Mouse (Mus musculus): ENCODE measurements at regions not wholly inside any gene's neighbourhood (a gene's known extent, or its start where the extent isn't known, plus 50 kb on each side); places are given as distances from the start of the nearest gene placed in this dataset.
A peak's percentile ranks its signal among the peaks of the same experiment; 100 is the strongest.

DNA sequence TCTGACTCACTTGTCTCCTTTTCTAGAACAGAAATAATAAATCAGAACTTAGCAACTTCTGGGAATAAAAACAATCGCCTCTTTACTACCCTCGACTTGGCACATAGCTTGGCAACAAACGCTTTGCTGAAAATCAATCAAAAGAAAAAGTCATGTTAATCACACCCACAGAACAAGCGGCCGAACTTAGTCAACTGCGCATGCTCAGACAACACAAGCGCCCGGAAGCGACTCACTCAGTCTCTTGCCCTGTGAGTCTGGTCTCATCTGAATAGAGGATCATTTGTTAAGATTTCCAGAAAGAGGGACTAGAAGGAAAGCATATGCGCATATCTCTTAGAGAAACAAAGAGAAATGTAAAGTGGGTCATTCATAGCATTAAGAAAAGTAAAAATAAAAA, 375.8 kb downstream of the Gpd2 start:
- no peak for DNase-seq (ENCODE audit: low spot score)

- no peak for DNase-seq (ENCODE audit: low spot score)
Observed at GRCm38 (mm10) chr2:57614587-57614991, 377.2 kb downstream of the Gpd2 start.

DNA sequence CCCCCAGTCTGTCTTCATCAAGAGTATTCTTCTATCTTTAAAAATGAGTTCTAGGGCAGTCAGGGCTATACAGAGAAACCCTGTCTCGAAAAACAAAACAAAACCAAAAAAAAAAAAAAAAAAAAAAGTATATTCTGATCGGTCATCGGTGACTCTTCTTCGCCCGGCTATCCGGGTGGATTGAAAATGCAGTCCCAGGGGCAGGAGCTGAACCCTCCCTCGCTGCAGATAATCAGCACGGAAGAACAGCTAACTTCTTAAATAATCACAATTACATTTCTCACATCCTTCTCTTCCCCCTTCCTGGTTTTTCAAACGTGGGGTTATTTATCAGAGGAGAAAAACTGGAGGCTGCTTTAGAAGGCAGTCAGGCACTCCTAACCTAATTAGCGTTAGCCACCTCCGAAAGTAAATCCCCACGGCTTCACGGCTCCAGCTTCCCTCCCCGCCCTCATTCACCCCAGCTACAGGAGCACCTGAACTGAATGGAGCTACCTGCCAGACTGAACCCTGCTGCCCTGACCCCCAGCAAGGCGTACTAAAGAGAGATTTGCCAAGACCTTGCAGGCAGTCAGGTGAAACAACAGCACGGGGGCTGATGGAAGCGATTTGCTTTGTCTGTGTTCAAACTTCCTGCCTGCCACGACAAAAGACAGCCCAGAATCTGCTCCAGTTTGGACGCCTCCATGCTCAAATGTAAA, 379.2 kb downstream of the Gpd2 start:
- DNase-seq (ENCODE audit: low spot score), result peak; percentile 18

DNA sequence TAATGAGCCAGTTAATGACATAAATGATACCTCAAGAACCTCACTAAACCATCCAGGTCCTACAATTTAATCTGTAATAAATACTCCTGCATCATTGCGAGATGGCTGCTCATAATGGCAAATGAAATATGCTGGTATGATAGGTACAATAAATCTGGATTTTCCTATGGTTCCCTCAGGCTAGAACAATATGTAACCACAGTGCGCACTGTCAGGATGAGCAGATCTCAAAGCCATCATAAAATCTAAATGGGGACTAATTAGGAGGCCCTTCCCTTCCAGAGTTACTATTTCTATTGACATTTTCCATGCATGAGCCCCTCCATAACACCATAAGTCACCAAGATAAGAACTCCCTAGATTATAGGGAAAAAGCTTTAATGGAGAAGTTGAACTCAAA, 379.8 kb downstream of the Gpd2 start:
- DNase-seq (ENCODE audit: low spot score), result no peak

- no peak for DNase-seq (ENCODE audit: low spot score)
Observed at GRCm38 (mm10) chr2:57644117-57644516, 353.6 kb upstream of the Galnt5 start.

- no peak for DNase-seq (ENCODE audit: low spot score)
Observed at GRCm38 (mm10) chr2:57644541-57644940, 353.1 kb upstream of the Galnt5 start.

GRCm38 (mm10) chr2:57649002-57649401, 348.7 kb upstream of the Galnt5 start:
- no peak for DNase-seq (ENCODE audit: low spot score)

GRCm38 (mm10) chr2:57657409-57657808, 340.3 kb upstream of the Galnt5 start:
- DNase-seq (ENCODE audit: low spot score), result no peak

DNA sequence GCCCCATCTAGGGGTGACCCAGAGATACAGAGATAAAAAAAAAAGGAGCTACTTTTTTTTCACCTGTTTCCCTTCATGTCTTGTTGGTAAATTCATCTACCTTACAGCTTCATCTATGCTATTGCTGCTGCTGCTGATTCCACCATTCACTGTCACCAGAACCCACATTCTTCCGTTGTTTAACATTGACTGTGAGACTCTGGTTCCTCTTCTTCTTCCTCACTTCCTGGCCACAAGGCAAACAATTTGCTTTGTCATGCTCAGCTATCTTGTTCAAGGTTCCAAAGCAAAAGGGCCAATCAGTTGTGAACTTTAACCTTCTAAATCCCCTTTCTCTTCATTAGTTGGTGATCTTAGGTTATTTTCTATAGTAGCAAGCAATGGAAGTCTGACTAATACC, 335.8 kb upstream of the Galnt5 start:
- DNase-seq (ENCODE audit: low spot score), result no peak

DNA sequence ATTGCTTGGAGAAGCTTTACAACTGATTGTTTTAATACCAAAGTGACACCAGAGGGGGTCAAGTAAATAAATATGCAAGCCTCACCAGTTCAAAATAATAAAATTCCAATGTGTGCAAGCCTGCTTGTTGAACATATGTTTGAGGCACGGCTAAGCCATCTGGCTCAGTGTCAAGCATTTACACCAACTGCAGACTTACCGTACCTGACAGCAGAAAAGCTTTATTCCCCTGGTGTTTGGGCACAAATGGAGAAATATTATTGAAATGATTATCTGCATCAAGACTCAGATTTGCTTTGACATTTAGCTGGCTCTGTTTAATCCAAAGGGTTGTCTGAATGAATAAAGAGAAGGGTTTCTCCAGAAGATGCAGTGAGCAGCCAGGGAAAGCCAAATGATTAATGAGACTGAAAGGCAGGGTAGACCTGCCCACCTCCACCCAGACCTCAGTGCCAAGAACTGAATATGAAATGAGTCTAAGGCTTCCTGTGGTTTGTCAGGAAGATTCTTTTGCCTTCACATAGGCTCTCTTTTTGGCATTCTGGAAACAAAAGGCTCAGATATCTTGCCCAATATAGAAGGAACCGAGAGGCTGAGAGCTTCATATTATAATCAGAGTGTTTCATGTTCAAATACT, 325.6 kb upstream of the Galnt5 start:
- no peak for DNase-seq (ENCODE audit: low spot score)

- no peak for DNase-seq (ENCODE audit: low spot score)
Observed at GRCm38 (mm10) chr2:57689877-57690276, 307.8 kb upstream of the Galnt5 start.

- DNase-seq (ENCODE audit: low spot score), result no peak
Observed at GRCm38 (mm10) chr2:57696992-57697772, 300.5 kb upstream of the Galnt5 start.

- DNase-seq (ENCODE audit: low spot score), result peak; percentile 19
Observed at GRCm38 (mm10) chr2:57698659-57699061, 299.0 kb upstream of the Galnt5 start.

- no peak for DNase-seq (ENCODE audit: low spot score)
Observed at GRCm38 (mm10) chr2:57699226-57699625, 298.5 kb upstream of the Galnt5 start.

- DNase-seq (ENCODE audit: low spot score), result no peak
Observed at GRCm38 (mm10) chr2:57716754-57717510, 280.8 kb upstream of the Galnt5 start.
